11 mouse cellular contexts compared by ENCODE assay signal in genomic region chr11:21549754-21550153, GRCm38 (mm10). TPM values are rescaled to one million over a fixed set of nuclear protein-coding genes. Genes with fewer than 3 reads are reported as not detected.
DNase-seq lines count a peak whose midpoint lies in the region; ATAC-seq and TF ChIP-seq lines count a peak whose summit lies in the region.
"Had no signal": no experiment of that assay in that cellular context is flagged by ENCODE, and none has a peak within 500 bp of the region (broad histone marks: within the 10 kb centered on the region; RNA-seq: fewer than 3 reads in every experiment).

No protein-coding gene starts in this region.

- no peak for TF ChIP-seq POLR2A in kidney, adult 2 months (IDR thresholded peaks at IDR 0.05; ENCODE audit: low read depth, low read length)

- peak overlapping the region; percentile 48 for H3K4me2 ChIP-seq in liver, embryonic 11.5 days
- H3K4me2 ChIP-seq in stomach, embryonic 14.5 days (replicated peaks; ENCODE audit: low read depth, low read length) = no peak overlapping the region
- H3K4me2 ChIP-seq: heart, embryonic 12.5 days; neural tube, embryonic 15.5 days had no signal

- H3K4me3 ChIP-seq in kidney, adult 2 months (ENCODE audit: insufficient read depth, low read depth, low read length) = no peak overlapping the region
- peak overlapping the region; percentile 53 for H3K4me3 ChIP-seq in erythroblast, embryonic 14.5 days (replicated peaks)
- 0 out of 2 replicates have a peak overlapping the region, but pooled peaks have one; percentile 18 for H3K4me3 ChIP-seq in liver, embryonic 11.5 days (ENCODE audit: low read depth, low read length)
- no peak overlapping the region for H3K4me3 ChIP-seq in stomach, embryonic 14.5 days (ENCODE audit: low read depth, low read length)
- H3K4me3 ChIP-seq: heart, embryonic 12.5 days; limb, embryonic 10.5 days; neural tube, embryonic 15.5 days had no signal

- peak; percentile 89 for DNase-seq in kidney, adult 2 months
- DNase-seq in kidney, postnatal 4 days = no peak
- DNase-seq in liver, embryonic 11.5 days (ENCODE audit: low spot score) = no peak
- no peak for DNase-seq in left cerebral cortex, postnatal 25 days (ENCODE audit: low spot score in 2 of 2)
- DNase-seq in urinary bladder, postnatal 4 days (ENCODE audit: low spot score in 2 of 2) = no peak
- no peak for DNase-seq in right cerebral cortex, postnatal 14 days

- no peak overlapping the region; the same call in 1 of the 2 replicates for H3K27ac ChIP-seq in kidney, adult 2 months (ENCODE audit: insufficient read depth, low read depth, low read length)
- H3K27ac ChIP-seq in liver, embryonic 11.5 days (ENCODE audit: low read depth, low read length) = no peak overlapping the region
- no peak overlapping the region for H3K27ac ChIP-seq in stomach, embryonic 14.5 days (ENCODE audit: low read length)
- H3K27ac ChIP-seq: limb, embryonic 10.5 days; neural tube, embryonic 15.5 days had no signal

- no peaks in the 10 kb centered on the region for H3K36me3 ChIP-seq in kidney, adult 2 months (ENCODE audit: control insufficient read depth, insufficient read depth, low read length)
- H3K36me3 ChIP-seq in erythroblast, embryonic 14.5 days (ENCODE audit: control insufficient read depth) = no peaks in the 10 kb centered on the region
- H3K36me3 ChIP-seq in liver, embryonic 11.5 days (ENCODE audit: control insufficient read depth, insufficient read depth, low read length) = no peaks in the 10 kb centered on the region
- no peaks in the 10 kb centered on the region for H3K36me3 ChIP-seq in stomach, embryonic 14.5 days (ENCODE audit: control insufficient read depth, insufficient read depth, low read length)
- H3K36me3 ChIP-seq: heart, embryonic 12.5 days; limb, embryonic 10.5 days; neural tube, embryonic 15.5 days had no signal

- peak; percentile 66; the same call in 1 of the 2 replicates for ATAC-seq in liver, embryonic 11.5 days (replicated peaks; ENCODE audit: low FRiP score)
- peak; percentile 75; the same call in 1 of the 2 replicates for ATAC-seq in stomach, embryonic 14.5 days (ENCODE audit: insufficient number of reproducible peaks, insufficient read depth, low FRiP score, low read depth)

- H3K9ac ChIP-seq in liver, embryonic 11.5 days (ENCODE audit: low read depth, low read length) = no peak overlapping the region
- H3K9ac ChIP-seq in stomach, embryonic 14.5 days (replicated peaks; ENCODE audit: low read depth, low read length) = no peak overlapping the region
- H3K9ac ChIP-seq: heart, embryonic 12.5 days; neural tube, embryonic 15.5 days had no signal

- WGBS in kidney, adult 2 months = 23% methylated on average over 4 of the region's 4 CpGs
- 31% methylated on average over 4 of the region's 4 CpGs for whole genome bisulfite sequencing in liver, embryonic 11.5 days
- WGBS in stomach, embryonic 14.5 days = 66% methylated on average over 4 of the region's 4 CpGs

- no peaks in the 10 kb centered on the region for H3K9me3 ChIP-seq in erythroblast, embryonic 14.5 days (ENCODE audit: control insufficient read depth, low read length)
- no peaks in the 10 kb centered on the region for H3K9me3 ChIP-seq in liver, embryonic 11.5 days (ENCODE audit: control insufficient read depth, low read length)
- H3K9me3 ChIP-seq in stomach, embryonic 14.5 days (ENCODE audit: control insufficient read depth, low read depth, low read length) = no peaks in the 10 kb centered on the region
- H3K9me3 ChIP-seq: heart, embryonic 12.5 days; limb, embryonic 10.5 days; neural tube, embryonic 15.5 days had no signal

- intact Hi-C loops in left cerebral cortex, postnatal 25 days (cut with DNase I) = loop anchor here (5.0 kb wide), 1 partner anchor 72 kb away; no protein-coding TSS in a partner anchor

- no peak for TF ChIP-seq CTCF in kidney, adult 2 months (conservative IDR thresholded peaks at IDR 0.05; ENCODE audit: insufficient read depth, insufficient read length, low read depth, low read length)

- no peaks in the 10 kb centered on the region for H3K27me3 ChIP-seq in kidney, adult 2 months (replicated peaks; ENCODE audit: control insufficient read depth, insufficient read depth, low read length)
- no peaks in the 10 kb centered on the region for H3K27me3 ChIP-seq in erythroblast, embryonic 14.5 days (ENCODE audit: control insufficient read depth)
- H3K27me3 ChIP-seq in liver, embryonic 11.5 days (replicated peaks; ENCODE audit: control insufficient read depth, insufficient read depth, low read length) = no peaks in the 10 kb centered on the region
- no peaks in the 10 kb centered on the region for H3K27me3 ChIP-seq in stomach, embryonic 14.5 days (ENCODE audit: control insufficient read depth, insufficient read depth, low read length)
- H3K27me3 ChIP-seq: heart, embryonic 12.5 days; neural tube, embryonic 15.5 days had no signal

- H3K4me1 ChIP-seq in kidney, adult 2 months (ENCODE audit: control insufficient read depth, insufficient read depth, low read length) = peaks cover 13% of the 10 kb centered on the region
- H3K4me1 ChIP-seq in erythroblast, embryonic 14.5 days (ENCODE audit: control insufficient read depth) = peaks cover 10% of the 10 kb centered on the region
- no peaks in the 10 kb centered on the region; the same call in 1 of the 2 replicates for H3K4me1 ChIP-seq in liver, embryonic 11.5 days (replicated peaks; ENCODE audit: control insufficient read depth, insufficient read depth, low read length)
- no peaks in the 10 kb centered on the region for H3K4me1 ChIP-seq in stomach, embryonic 14.5 days (ENCODE audit: control insufficient read depth, insufficient read depth, low read length)
- H3K4me1 ChIP-seq: heart, embryonic 12.5 days; limb, embryonic 10.5 days; neural tube, embryonic 15.5 days had no signal

RNA-seq across cellular contexts. Expression of gene Wdpcp, which starts 22.3 kb away (rescaled TPM):
- polyA plus RNA-seq in kidney, adult 2 months (2012; rRNA removed) = 7.6 and 8.3 TPM in 2 replicates
- not detected in 2 replicates for polyA plus RNA-seq in erythroblast, embryonic 14.5 days (2012)
- polyA plus RNA-seq in liver, embryonic 11.5 days (2014; fragmentation: Nextera tagmentation; extraction: Ambion mirVana) = 3.7 and 5.1 TPM in 2 replicates
- polyA plus RNA-seq in stomach, embryonic 14.5 days (2014; fragmentation: Nextera tagmentation; extraction: Ambion mirVana) = 10.7 and 11.0 TPM in 2 replicates
- 10 to 100 TPM; 12.4 to 12.7 TPM for total RNA-seq in left cerebral cortex, postnatal 25 days (2021)

RNA-seq across cellular contexts. Expression of gene Mdh1, which starts 22.4 kb away (rescaled TPM):
- polyA plus RNA-seq in kidney, adult 2 months (2012; rRNA removed) = 970 and 1,136 TPM in 2 replicates
- 0.59 and 0.68 TPM in 2 replicates for polyA plus RNA-seq in erythroblast, embryonic 14.5 days (2012)
- 282 and 283 TPM in 2 replicates for polyA plus RNA-seq in liver, embryonic 11.5 days (2014; fragmentation: Nextera tagmentation; extraction: Ambion mirVana)
- 411 and 439 TPM in 2 replicates for polyA plus RNA-seq in stomach, embryonic 14.5 days (2014; fragmentation: Nextera tagmentation; extraction: Ambion mirVana)
- total RNA-seq in left cerebral cortex, postnatal 25 days (2021) = 100 to 1,000 TPM; 893 to 909 TPM

Comparison
In these comparisons a context has a peak if more than half of its experiments do, and no peak if none do; other contexts are left out.
1. H3K4me3 ChIP-seq: peak in erythroblast, embryonic 14.5 days (single experiment) and liver, embryonic 11.5 days (single experiment); none in kidney, adult 2 months (single experiment) and stomach, embryonic 14.5 days (single experiment).
2. RNA of gene Mdh1, which starts 22.4 kb away (polyA plus RNA-seq): 970 to 1,136 TPM in kidney, adult 2 months, 411 to 439 TPM in stomach, embryonic 14.5 days and 282 to 283 TPM in liver, embryonic 11.5 days; 0.59 to 0.68 TPM in erythroblast, embryonic 14.5 days; every median in the first group is over 100 times any median in the second.